Mouse (Mus musculus) midbrain, embryonic 10.5 days (tissue): ENCODE results near the gene Dnajb2. TPM values are rescaled to one million over a fixed set of nuclear protein-coding genes. Genes with fewer than 3 reads are reported as not detected.

Source experiments
- DNase-seq: peaks from one replicate; pipeline ENCODE4 v3.0.0-alpha.2; 2017; ENCODE audit warnings: low spot score
- H3K27ac ChIP-seq: fragments of 300-500 bp; sonication (generic); replicated peaks from 2 replicates; pipeline ENCODE4 v1.5.1; 2016; ENCODE audit warnings: mild to moderate bottlenecking
- H3K27me3 ChIP-seq: fragments of 300-500 bp; sonication (generic); 2 replicates; pipeline ENCODE4 v1.6.1; 2016; ENCODE audit warnings: low read depth, mild to moderate bottlenecking; ENCODE audit not compliant: poor library complexity, severe bottlenecking
- H3K36me3 ChIP-seq: fragments of 300-500 bp; sonication (generic); 2 replicates; pipeline ENCODE4 v1.6.1; 2016; ENCODE audit warnings: mild to moderate bottlenecking, moderate library complexity
- H3K4me1 ChIP-seq: fragments of 300-500 bp; sonication (generic); 2 replicates; pipeline ENCODE4 v1.6.1; 2016
- H3K4me3 ChIP-seq: fragments of 300-500 bp; sonication (generic); 2 replicates; pipeline ENCODE4 v1.5.1; 2016; ENCODE audit warnings: mild to moderate bottlenecking, moderate library complexity
- H3K9me3 ChIP-seq: fragments of 300-500 bp; sonication (generic); replicated peaks from 2 replicates; pipeline ENCODE4 v1.6.1; 2016; ENCODE audit warnings: mild to moderate bottlenecking
- WGBS: fragments of 180-500 bp; shearing (Covaris S2); methylation state at CpG from one replicate; pipeline ENCODE4 v1.1.7; 2016; 5-methylcytosine and 5-hydroxymethylcytosine counted together
- polyA plus RNA-seq: library from polyadenylated mRNA; unstranded; fragments of >200 nt; fragmentation: Nextera tagmentation; extraction: Ambion mirVana; gene quantifications from 2 replicates; pipeline ENCODE4 v1.2.1, GENCODE M21; 2016

Dnajb2 gene
- 27.5 and 27.9 TPM in 2 replicates for polyA plus RNA-seq

DNA sequence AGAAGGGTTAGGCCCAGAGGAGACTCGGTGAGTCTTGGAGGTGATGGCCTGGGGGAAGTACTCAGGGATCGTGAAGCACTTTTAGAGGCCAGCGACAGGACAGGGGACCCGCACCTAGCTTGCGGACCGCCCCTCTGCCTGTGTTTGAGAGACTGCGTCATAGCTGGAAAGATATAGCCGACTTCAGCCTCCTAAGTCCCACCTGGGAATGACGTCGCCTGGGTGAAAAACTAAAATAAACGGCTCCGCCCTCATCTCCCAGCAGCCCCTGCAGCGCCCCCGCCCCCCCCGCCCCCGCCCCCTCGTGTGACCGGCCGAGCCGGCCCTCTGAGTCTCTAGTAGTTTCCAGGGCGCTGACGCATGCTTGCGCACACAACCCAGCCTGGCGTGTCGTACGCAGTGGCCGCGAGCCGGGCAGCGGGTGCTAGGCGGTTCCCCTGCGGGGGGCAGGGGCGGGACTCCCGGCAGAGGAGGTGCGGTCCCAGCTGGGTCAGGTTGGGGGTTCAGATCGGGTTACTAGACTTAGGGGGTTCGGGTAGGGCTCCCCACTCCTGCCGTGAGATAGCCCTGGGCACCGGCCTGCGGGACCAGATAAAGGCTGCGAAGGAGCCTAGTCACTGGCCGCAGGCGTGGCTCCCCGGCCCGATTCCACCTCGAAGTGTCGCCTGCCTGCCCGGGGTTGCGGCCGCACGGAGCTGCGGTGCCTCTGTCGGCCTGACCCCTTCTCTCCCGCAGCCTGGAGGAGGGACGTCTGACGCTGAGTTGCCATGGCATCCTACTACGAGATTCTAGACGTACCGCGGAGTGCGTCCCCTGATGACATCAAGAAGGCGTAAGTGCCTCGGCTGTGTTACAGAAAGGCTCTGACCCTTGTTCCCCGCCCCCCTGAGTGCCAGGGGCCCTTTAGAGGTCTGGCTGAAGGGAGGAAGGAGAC, at the start of gene Dnajb2:
Dnajb2 (plus strand) TSS at position 290 of the 934 bp plus-strand sequence.
- peaks cover 25% of the 10 kb centered on the region for H3K4me1 ChIP-seq
- peaks cover 15% of the 10 kb centered on the region; the same call in 1 of the 2 replicates for H3K27me3 ChIP-seq
- peak within 1 kb of the TSS; percentile 71 for H3K4me3 ChIP-seq
- no peaks in the 10 kb centered on the region for H3K9me3 ChIP-seq
- peaks cover 18% of the 10 kb centered on the region for H3K36me3 ChIP-seq
- H3K27ac ChIP-seq, result peak within 1 kb of the TSS; percentile 87
- peak; percentile 84 for DNase-seq
- under 1% methylated on average over 62 of the region's 64 CpGs for WGBS

DNA sequence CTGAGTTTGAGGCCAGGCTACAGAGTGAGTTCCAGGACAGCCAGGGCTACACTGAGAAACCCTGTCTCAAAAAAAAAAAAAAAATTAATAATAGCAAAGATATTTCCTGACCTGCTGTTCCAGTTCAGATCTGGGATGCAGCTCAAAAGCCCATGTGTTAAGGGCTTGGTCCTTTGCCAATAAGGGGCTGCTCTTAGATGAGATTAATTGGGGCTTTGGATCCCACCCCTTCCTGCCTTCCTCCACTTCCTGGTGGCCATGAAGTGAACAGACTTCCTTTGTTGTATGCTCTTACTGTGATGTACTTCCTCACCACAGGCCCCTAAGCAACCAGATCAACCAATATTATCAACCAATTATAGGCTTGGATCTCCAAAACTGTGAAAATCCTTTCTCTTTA, 49.1 kb upstream of the Dnajb2 start:
- no peaks in the 10 kb centered on the region for H3K9me3 ChIP-seq
- peaks cover 51% of the 10 kb centered on the region for H3K36me3 ChIP-seq
- H3K27ac ChIP-seq, result no peak overlapping the region

DNA sequence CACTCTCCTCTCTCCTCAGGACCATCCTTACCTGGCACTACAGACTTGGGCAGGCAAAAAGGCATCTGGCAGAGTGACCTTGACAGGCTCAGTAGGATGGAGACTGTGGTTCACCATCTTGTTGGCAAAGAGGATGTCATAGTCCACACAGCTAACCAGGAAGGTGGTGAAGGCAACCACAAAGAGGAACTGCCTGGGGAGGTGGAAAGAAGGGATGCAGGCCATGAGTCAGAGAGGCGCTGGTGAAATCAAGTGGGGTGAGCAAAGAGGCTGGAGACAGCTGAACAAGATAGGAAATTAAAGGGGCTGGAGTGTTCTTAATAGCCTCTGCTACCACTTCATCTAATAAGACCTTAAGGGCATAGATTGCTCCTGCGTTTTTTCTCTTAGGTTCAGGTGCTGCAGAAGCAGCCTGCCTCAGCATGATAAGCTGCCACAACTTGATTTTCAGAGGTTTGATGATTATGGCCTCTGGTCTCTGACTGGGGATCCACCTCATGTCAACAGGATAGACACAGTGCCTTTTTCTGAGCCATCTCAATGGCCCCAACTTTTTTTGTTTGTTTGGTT, 48.2 kb upstream of the Dnajb2 start:
- Histone ChIP-seq H3K9me3 (no peaks in the 10 kb centered on the region), H3K4me1 (peaks cover 22% of the 10 kb centered on the region), H3K27ac (no peak overlapping the region), H3K36me3 (peaks cover 42% of the 10 kb centered on the region), H3K27me3 (no peaks in the 10 kb centered on the region), H3K4me3 (no peak overlapping the region)
- DNase-seq, result no peak
- 88% methylated on average over 2 of the region's 2 CpGs for WGBS

More for the DNA sequence above, 49.1 kb upstream of the Dnajb2 start:
- peaks cover 14% of the 10 kb centered on the region for H3K4me1 ChIP-seq
- H3K4me3 ChIP-seq, result no peak overlapping the region
- DNase-seq, result no peak
- no peaks in the 10 kb centered on the region for H3K27me3 ChIP-seq

DNA sequence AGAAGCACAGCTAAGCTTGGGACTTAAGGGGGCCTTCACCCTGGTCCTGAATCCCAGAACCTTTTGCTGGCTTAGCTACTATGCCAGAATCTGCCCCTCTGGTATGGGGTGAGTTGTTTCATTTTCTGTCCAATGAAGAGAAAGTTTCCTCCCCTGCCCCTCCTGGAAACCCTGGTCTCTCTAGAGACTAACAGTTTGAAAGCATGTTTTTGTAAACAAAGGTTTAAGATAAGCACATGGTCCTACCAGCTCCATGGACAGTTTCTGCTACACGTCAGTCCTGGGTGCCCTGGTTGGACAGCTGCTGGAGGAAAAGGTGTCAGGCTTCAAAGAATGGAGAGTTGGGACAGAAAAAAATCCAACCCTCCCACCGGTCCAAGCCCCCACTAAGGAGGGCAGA, 45.6 kb upstream of the Dnajb2 start:
- H3K4me1 ChIP-seq, result peaks cover 28% of the 10 kb centered on the region
- no peaks in the 10 kb centered on the region for H3K27me3 ChIP-seq
- peaks cover 35% of the 10 kb centered on the region for H3K36me3 ChIP-seq
- DNase-seq, result no peak
- WGBS, result 63% methylated on average over 2 of the region's 2 CpGs
- H3K9me3 ChIP-seq, result no peaks in the 10 kb centered on the region
- H3K4me3 ChIP-seq, result peak overlapping the region; percentile 86; the same call in 1 of the 2 replicates
- H3K27ac ChIP-seq, result no peak overlapping the region

DNA sequence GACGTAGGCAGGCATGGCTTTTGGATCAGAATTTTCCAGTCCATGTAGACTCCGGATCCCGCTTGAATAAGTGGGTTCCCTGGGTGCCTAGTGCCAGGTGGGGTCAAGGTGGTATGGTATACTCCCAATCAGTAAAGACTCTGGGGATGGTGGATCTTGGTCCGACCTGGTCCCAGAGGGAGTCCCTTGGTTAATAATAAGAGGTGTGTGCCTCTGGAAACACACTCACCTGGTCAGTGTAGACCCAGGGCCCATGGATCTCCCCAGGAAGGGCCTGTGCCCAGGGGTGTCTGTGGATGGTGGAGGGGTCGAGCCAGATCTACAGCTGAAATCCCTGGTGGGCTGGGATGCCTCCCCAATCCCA, 45.0 kb upstream of the Dnajb2 start:
- DNase-seq, result no peak
- Histone ChIP-seq H3K27ac (peak overlapping the region; percentile 89), H3K27me3 (no peaks in the 10 kb centered on the region), H3K4me3 (peak overlapping the region; percentile 86), H3K36me3 (peaks cover 35% of the 10 kb centered on the region), H3K9me3 (no peaks in the 10 kb centered on the region), H3K4me1 (peaks cover 28% of the 10 kb centered on the region)
- 47% methylated on average over 5 of the region's 5 CpGs for WGBS

DNA sequence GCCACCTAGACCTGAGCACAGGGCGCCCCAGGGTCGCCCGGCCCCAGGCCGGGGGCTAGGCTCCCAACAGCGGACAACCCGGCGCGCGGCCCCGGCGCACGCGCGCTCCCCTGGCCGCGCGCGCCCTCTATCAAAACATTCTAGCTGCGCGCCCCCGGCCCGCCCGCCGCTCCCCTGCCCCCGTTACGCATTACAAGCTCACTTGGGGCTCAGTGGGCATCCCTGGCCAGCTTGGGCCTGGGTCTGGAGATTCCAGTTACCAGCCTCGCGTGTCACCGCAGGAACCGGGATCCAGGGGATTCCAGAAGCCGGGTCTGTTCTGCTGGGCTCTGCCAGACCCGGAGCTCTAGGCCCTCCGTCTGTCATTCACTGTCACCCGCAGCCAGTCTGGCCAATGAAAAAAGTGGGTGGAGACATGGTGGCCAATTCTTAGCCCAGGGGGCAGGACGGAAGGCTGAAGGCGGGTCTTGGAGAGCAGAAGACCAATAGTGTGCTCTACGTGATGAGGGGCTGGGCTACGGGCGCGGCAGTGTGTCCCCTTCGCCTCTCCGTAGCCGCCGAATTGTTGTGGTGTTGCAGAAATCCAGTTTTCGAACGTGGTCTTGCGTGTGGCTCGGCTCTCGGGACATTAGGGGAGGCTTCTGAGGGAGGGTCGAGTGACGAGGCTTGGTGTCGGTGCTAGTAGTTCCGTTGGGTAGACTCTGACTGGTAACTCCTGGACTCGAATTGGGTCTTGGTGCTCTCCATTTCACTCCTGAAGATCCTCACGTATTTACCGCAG, 44.4 kb upstream of the Dnajb2 start, which contains the start of the genes Ankzf1 and Atg9a:
Ankzf1 (plus strand) TSS at position 530 of the 781 bp plus-strand sequence.
Atg9a (minus strand) TSS at position 575 of the 781 bp plus-strand sequence.
- peak; percentile 95 for DNase-seq
- peaks cover 35% of the 10 kb centered on the region for H3K36me3 ChIP-seq
- under 1% methylated on average over 56 of the region's 56 CpGs for WGBS
- H3K27me3 ChIP-seq, result no peaks in the 10 kb centered on the region
- H3K27ac ChIP-seq, result peak within 1 kb of the TSS; percentile 89
- H3K4me3 ChIP-seq, result peak within 1 kb of the TSS; percentile 86
- no peaks in the 10 kb centered on the region for H3K9me3 ChIP-seq
- H3K4me1 ChIP-seq, result peaks cover 28% of the 10 kb centered on the region

DNA sequence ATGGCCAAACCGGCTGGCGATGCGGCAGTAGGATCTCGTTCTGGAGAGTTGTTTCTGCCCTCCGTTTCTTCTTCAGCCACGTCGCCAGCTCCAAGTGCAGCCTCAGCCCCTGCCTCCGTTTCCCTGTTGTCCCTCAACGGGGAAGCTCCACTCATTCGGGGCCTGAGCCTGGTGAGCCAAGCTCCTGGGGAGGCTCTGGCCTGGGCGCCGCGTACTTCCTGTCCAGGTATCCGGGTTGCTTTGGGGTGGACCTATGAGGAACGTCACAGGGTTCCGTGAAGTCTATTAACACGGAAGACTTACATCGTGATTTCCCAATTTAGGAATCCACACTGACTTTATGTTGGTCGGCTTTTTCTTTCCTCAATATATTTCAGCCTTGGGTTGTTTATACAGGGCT, 43.8 kb upstream of the Dnajb2 start:
- peak overlapping the region; percentile 89 for H3K27ac ChIP-seq
- DNase-seq, result no peak
- H3K4me1 ChIP-seq, result peaks cover 28% of the 10 kb centered on the region
- H3K27me3 ChIP-seq, result no peaks in the 10 kb centered on the region
- H3K9me3 ChIP-seq, result no peaks in the 10 kb centered on the region
- under 1% methylated on average over 19 of the region's 19 CpGs for WGBS
- peaks cover 36% of the 10 kb centered on the region for H3K36me3 ChIP-seq
- peak overlapping the region; percentile 86 for H3K4me3 ChIP-seq

DNA sequence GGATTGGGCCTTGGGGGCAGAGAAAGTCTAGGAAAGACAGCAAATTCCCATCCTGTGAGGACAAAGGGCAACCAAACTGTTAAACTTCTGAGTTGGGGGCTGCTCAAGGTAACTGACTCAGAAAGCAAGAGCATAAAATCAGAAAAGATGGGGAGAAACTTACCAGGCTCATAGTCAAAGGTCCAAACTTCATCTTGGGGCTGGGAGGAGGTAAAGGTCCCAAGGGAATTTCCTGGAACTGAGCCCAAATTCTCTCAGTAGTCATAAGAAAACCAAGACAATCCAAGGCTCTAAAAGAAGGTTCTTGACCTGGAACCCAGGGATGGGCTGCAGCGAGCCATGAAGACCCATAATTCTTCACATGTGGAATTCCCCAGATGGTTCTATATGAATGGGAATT, 35.0 kb upstream of the Dnajb2 start:
- no peak for DNase-seq
- H3K36me3 ChIP-seq, result peaks cover 41% of the 10 kb centered on the region
- H3K4me3 ChIP-seq, result no peak overlapping the region
- no peaks in the 10 kb centered on the region for H3K27me3 ChIP-seq
- 76% methylated on average over 1 of the region's 1 CpGs for WGBS
- H3K4me1 ChIP-seq, result no peaks in the 10 kb centered on the region
- no peaks in the 10 kb centered on the region for H3K9me3 ChIP-seq
- no peak overlapping the region for H3K27ac ChIP-seq

DNA sequence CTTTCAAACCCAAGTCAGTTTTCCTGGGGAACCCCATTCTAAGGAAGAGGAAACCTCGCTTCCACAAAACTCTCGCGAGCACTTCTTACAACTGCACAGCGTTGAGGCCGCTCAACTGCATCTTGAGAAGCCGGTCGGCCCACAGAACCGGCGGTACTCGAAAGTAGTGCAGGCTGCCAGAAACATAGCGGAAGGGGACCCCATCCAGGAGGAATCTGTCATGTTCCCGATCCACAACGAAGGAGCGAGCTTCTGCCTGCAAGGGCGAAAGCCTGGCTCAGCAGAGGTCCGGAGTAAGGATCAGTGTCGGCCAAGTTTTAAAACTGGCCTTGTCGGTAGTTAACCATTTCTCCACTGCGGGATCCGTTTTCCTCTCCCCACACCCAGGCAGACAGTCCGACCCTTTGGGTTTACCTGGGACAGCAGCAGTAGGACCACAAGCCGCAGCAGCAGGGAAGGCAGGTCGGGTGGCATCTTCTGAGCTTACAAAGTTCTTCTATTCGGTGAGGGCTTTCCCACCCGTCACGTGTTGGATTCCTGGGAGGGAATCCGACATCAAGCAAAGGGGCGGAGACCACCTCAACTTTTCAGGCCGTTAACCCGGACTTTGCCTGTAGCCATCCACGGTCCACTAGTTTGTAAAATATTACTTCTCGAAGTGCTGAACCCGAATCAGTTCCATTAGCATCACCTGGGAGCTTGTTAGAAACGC, 27.1 kb upstream of the Dnajb2 start:
- Histone ChIP-seq H3K9me3 (no peaks in the 10 kb centered on the region), H3K4me1 (peaks cover 44% of the 10 kb centered on the region), H3K4me3 (peak overlapping the region; percentile 98), H3K27me3 (peaks cover 6% of the 10 kb centered on the region; the same call in 1 of the 2 replicates), H3K36me3 (peaks cover 25% of the 10 kb centered on the region), H3K27ac (peak overlapping the region; percentile 58; the same call in 1 of the 2 replicates)
- WGBS, result 16% methylated on average over 34 of the region's 34 CpGs
- DNase-seq, result peak; percentile 28

DNA sequence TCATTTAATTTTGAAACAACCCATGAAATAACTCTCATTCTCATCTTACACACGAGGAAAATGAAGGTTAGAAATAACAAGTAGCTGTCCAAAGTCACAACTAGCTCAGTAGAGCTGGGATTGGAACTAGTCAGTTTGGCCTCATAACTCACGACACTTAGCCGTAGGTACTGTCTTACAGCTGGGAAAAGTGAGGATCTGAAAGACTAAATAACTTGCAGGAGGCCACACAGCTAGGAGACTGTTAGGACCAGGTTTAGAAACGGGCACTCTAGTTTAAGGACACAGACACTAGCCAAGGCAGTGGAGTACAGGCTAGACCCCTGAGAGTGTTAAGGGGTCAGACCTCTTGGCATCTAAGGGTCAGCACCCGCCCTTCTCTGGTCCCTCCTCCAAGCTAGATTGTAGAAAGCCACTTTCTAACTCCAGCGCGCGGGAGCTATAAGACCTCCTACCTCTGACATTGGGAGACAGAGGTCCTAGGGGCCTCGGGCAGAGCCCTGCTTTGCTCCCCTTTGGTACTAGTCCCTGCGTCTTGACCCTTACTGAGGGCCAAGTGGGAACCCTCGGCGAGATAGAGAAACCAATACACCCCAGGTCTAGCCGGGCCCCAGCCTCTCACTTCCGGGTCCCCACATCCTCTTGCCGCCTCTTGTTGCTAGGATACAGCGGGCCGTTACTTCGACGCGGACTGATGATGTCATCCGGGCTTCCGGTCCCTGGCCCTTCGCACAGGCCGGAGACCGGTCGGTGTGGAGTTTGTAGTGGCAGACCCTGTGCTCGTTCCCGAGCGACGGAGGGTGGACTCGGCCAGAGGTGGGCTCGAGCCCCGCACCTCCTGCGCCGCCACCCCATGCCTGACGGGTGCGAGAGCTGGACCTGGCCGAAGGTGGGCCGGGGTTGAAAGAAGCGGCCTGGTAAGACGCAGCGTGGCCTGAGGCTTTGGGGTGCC, 25.8 kb upstream of the Dnajb2 start, which contains the start of the genes Glb1l and Stk16:
Glb1l (minus strand) TSS at position 678 of the 952 bp plus-strand sequence.
Stk16 (plus strand) TSS at position 703 of the 952 bp plus-strand sequence.
- Histone ChIP-seq H3K27me3 (peaks cover 8% of the 10 kb centered on the region), H3K4me3 (peak within 1 kb of the TSS; percentile 98), H3K4me1 (peaks cover 44% of the 10 kb centered on the region), H3K36me3 (peaks cover 38% of the 10 kb centered on the region), H3K9me3 (no peaks in the 10 kb centered on the region), H3K27ac (peak within 1 kb of the TSS; percentile 92)
- 6% methylated on average over 42 of the region's 42 CpGs for WGBS
- peak; percentile 97 for DNase-seq

DNA sequence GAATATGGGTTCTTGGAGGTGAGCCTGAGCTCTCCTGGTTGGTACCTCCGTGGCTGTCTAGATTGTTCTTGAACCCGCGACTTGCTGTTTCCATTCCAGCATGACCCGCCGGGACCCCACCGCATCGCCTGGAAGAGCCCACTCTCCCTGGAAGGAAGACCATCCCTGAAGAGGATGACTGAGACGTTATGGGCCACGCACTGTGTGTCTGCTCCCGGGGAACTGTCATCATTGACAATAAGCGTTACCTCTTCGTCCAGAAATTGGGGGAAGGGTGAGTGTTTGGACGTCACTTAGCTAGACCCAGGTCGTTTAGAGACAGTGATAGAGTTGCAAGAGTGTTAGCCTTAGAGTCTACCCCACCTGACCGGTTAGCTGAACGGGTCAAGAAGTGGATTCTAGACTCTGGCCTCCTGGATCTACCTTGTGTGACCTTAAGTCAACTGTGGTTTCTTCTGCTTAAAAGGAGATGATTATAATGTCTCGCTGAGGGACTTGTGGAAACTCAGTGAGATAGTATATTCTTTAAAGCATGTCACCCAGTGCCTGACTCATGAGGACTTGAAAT, 25.0 kb upstream of the Dnajb2 start:
- Histone ChIP-seq H3K27me3 (peaks cover 16% of the 10 kb centered on the region), H3K27ac (peak overlapping the region; percentile 92)

More for the DNA sequence above, 25.0 kb upstream of the Dnajb2 start:
- Histone ChIP-seq H3K4me3 (peak overlapping the region; percentile 98), H3K9me3 (no peaks in the 10 kb centered on the region), H3K36me3 (peaks cover 44% of the 10 kb centered on the region), H3K4me1 (peaks cover 44% of the 10 kb centered on the region)
- DNase-seq, result no peak
- 13% methylated on average over 17 of the region's 17 CpGs for WGBS
